Mouse (Mus musculus) bone marrow macrophage, adult 2 months (primary cell): ENCODE results near the gene Tnfrsf18. TPM values are rescaled to one million over a fixed set of nuclear protein-coding genes. Genes with fewer than 3 reads are reported as not detected.

Experiments
- H3K27ac ChIP-seq: 2 replicates; pipeline ENCODE4 v1.5.1; 2012; ENCODE audit warnings: low read depth, low read length; ENCODE audit not compliant: insufficient read depth
- H3K4me1 ChIP-seq: 2 replicates; pipeline ENCODE4 v1.6.1; 2012; ENCODE audit warnings: low read length; ENCODE audit not compliant: control insufficient read depth, insufficient read depth
- H3K4me3 ChIP-seq: 2 replicates; pipeline ENCODE4 v1.5.1; 2012; ENCODE audit warnings: mild to moderate bottlenecking, low read length, moderate library complexity; ENCODE audit not compliant: insufficient read depth
- CTCF ChIP-seq: IDR thresholded peaks from 2 replicates; pipeline ENCODE4 v1.5.1; 2012; ENCODE audit warnings: low read depth, mild to moderate bottlenecking, low read length, moderate library complexity
- POLR2A ChIP-seq: IDR thresholded peaks from 2 replicates; pipeline ENCODE4 v1.6.1; 2012; ENCODE audit warnings: mild to moderate bottlenecking, low read depth, low read length, borderline replicate concordance
- polyA plus RNA-seq: library from polyadenylated mRNA; stranded (reverse); fragments of >200 nt; gene quantifications from 2 replicates; pipeline ENCODE4 v1.2.4, GENCODE M21; 2012; ENCODE audit not compliant: missing spikeins, insufficient read depth, insufficient read length

Gene Tnfrsf18
- polyA plus RNA-seq, 1 experiment: not detected

DNA sequence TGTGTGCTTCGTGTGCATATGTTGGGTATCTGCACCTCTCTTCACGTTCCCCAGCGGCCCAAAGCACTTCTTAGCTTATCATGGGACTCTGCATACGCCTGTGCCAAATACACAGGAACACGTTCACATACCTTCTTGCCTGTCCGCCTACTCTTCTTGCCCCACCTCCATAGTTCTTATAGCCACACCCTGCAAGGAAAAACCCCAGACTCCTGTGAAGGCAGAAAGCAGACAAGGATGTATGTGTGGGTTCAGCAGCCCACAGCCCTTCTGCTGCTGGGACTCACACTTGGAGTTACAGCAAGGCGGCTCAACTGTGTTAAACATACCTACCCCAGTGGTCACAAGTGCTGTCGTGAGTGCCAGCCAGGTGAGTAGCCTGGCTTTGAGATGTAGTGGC is 12.3 kb upstream of the Tnfrsf18 start, which contains the start of gene Tnfrsf4:
TSS of gene Tnfrsf4 (plus strand) at position 207 of the 400 bp plus-strand sequence.
- H3K4me1 ChIP-seq: no peaks in the 10 kb centered on the region
- H3K4me3 ChIP-seq: no peak within 1 kb of the TSS
- no peak within 1 kb of the TSS for H3K27ac ChIP-seq
- no peak for TF ChIP-seq CTCF
- no peak for TF ChIP-seq POLR2A

DNA sequence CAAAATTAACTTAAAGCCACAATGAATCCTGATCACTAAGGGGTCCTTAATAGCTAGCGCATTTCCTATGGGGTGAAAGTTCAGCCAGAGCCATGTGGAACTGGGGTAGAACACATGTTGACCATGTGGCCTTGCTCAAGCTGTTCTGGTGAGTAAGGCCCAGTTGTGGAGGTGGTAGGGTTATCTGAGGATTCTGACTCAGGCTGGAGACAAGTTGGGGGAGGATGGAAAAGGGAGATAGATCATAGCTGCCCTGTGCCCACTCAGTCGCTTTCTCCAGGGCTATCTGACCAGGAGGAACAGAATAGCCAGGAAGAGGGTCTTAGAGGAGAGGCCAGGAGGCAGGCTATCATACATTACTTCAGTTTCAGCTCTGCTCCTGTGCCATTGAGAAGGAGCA is 11.5 kb upstream of the Tnfrsf18 start:
- H3K4me1 ChIP-seq: no peaks in the 10 kb centered on the region
- no peak overlapping the region for H3K27ac ChIP-seq
- H3K4me3 ChIP-seq: no peak overlapping the region
- TF ChIP-seq POLR2A (no peak), CTCF (no peak)

GRCm38 (mm10) chr4:156019771-156020170 is 6.2 kb upstream of the Tnfrsf18 start:
- no peak for TF ChIP-seq POLR2A
- no peak for TF ChIP-seq CTCF
- no peak overlapping the region for H3K27ac ChIP-seq
- no peak overlapping the region for H3K4me3 ChIP-seq
- H3K4me1 ChIP-seq: no peaks in the 10 kb centered on the region

GRCm38 (mm10) chr4:156021381-156021780 is 4.6 kb upstream of the Tnfrsf18 start:
- TF ChIP-seq POLR2A (no peak), CTCF (no peak)
- H3K4me3 ChIP-seq: no peak overlapping the region
- no peak overlapping the region for H3K27ac ChIP-seq
- H3K4me1 ChIP-seq: peaks cover 6% of the 10 kb centered on the region

GRCm38 (mm10) chr4:156021942-156022419 is 4.0 kb upstream of the Tnfrsf18 start:
- no peak for TF ChIP-seq POLR2A
- TF ChIP-seq CTCF: no peak
- H3K4me1 ChIP-seq: peaks cover 7% of the 10 kb centered on the region
- no peak overlapping the region for H3K27ac ChIP-seq
- H3K4me3 ChIP-seq: no peak overlapping the region

- Histone ChIP-seq H3K4me1 (peaks cover 7% of the 10 kb centered on the region), H3K27ac (no peak overlapping the region), H3K4me3 (no peak overlapping the region)
- TF ChIP-seq CTCF (no peak), POLR2A (no peak)
These were observed 2.4 kb upstream of the Tnfrsf18 start for GRCm38 (mm10) chr4:156023520-156023919.

GRCm38 (mm10) chr4:156024184-156024583 is 1.8 kb upstream of the Tnfrsf18 start:
- H3K4me1 ChIP-seq: peaks cover 7% of the 10 kb centered on the region
- H3K4me3 ChIP-seq: no peak overlapping the region
- TF ChIP-seq POLR2A (no peak), CTCF (no peak)
- H3K27ac ChIP-seq: no peak overlapping the region

DNA sequence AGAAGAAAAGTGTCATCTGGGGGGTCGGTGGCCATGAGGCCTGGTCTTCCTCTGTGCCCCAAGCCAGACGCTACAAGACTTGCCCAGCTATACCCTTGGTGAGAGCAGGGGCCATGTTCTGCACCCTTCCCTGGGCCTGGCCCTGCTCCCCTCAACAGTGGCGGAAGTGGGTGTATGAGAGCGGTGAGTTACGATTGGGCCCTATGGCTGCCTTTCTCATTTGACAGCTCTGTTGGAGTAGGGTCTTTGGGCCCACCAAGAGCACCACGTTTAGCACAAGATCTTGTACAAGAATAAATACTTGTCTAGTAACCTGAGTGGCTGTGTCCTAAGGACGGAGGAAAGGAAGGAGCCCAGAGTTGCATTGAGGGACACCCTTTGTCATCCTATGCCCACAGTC is 2.6 kb downstream of the Tnfrsf18 start:
- TF ChIP-seq CTCF (no peak), POLR2A (no peak)
- H3K27ac ChIP-seq: no peak overlapping the region
- peaks cover 27% of the 10 kb centered on the region for H3K4me1 ChIP-seq
- H3K4me3 ChIP-seq: no peak overlapping the region

DNA sequence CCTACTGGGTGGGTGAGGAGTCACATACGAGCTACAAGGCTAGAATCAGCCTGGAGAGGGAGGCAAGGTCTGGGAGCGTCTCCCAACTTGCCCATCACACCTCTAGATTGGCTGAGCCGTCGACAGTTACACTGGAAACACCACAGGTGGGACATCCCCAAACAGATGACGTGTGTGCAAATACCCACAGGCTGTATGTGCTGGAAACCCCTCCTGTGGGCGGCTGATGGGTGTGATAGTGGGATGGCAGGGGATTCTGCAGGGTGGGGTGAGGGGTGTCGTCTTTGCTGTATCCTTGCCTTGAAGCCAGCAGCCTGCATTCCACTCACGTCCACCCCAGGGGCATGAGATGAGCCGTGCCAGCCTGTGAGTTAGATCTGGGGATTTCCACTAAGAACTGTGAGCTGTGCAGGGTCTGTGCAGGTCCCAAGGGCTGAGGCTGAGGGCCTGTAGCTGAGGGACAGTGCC is 4.7 kb downstream of the Tnfrsf18 start:
- TF ChIP-seq POLR2A: no peak
- TF ChIP-seq CTCF: no peak
- peaks cover 27% of the 10 kb centered on the region for H3K4me1 ChIP-seq
- H3K4me3 ChIP-seq: no peak overlapping the region
- no peak overlapping the region for H3K27ac ChIP-seq

DNA sequence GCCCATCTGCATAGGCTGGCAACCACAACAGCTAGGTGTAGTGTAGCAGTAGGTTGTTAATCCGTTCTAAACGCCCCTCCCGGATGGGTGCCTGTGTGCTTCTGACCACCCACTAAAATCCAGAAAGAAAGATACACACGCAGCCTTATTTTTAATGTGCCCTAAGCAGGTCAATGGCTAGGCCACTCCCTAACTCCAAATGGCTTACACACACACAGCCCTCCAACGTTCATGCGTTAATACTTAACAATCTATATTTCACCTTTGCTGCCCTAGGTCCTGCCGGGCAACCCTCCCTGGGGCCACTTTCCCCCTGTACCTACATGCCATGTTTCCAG is 5.3 kb downstream of the Tnfrsf18 start:
- peak overlapping the region; percentile 63; the same call in 1 of the 2 replicates for H3K27ac ChIP-seq
- peaks cover 22% of the 10 kb centered on the region for H3K4me1 ChIP-seq
- H3K4me3 ChIP-seq: peak overlapping the region; percentile 40; the same call in 1 of the 2 replicates

More for the DNA sequence above, 5.3 kb downstream of the Tnfrsf18 start:
- TF ChIP-seq CTCF (no peak), POLR2A (no peak)
